Mouse (Mus musculus) E14TG2a.4 (cell line): ENCODE measurements around the gene Lactbl1.

ENCODE experiments used
- CTCF ChIP-seq: conservative IDR thresholded peaks from 2 replicates; pipeline ENCODE4 v1.5.1; 2014; ENCODE audit warnings: low read length
- NANOG ChIP-seq: IDR thresholded peaks from 2 replicates; pipeline ENCODE4 v1.6.1; 2014; ENCODE audit warnings: borderline replicate concordance, low read length, mixed read lengths
- POU5F1 ChIP-seq: IDR thresholded peaks from 2 replicates; pipeline ENCODE4 v1.6.1; 2014; ENCODE audit warnings: low read length, borderline replicate concordance

- peak; percentile 98 for TF ChIP-seq CTCF
- no peak for TF ChIP-seq POU5F1
- TF ChIP-seq NANOG: no peak
Measured at GRCm38 (mm10) chr4:136648922-136649479, 26.6 kb downstream of the Lactbl1 start.
